Mouse (Mus musculus) layer of hippocampus, postnatal 10 days (tissue): ENCODE results near the gene Smok2a. TPM values are rescaled to one million over a fixed set of nuclear protein-coding genes. Genes with fewer than 3 reads are reported as not detected.
"Not testable (repeated sequence)": the region's sequence is repeated elsewhere in the genome, so short reads cannot be mapped to it uniquely, and the experiment has no call there.

Experiments
- DNase-seq, 2 experiments: peaks; one replicate each; pipeline ENCODE4 v3.0.0; 2021; ENCODE audit warnings: low spot score in 2 of 2
- total RNA-seq, 2 experiments: library from RNA; stranded (reverse); gene quantifications; 2 replicates each; pipeline ENCODE4 v1.2.3; 2021

The Smok2a gene
- total RNA-seq, 2 experiments from 2014 or later, result not detected

- DNase-seq, result no peak
Observed at GRCm38 (mm10) chr17:13214169-13214568, 6.8 kb upstream of the Smok2a start.

- no peak for DNase-seq
Observed at GRCm38 (mm10) chr17:13215595-13215994, 5.4 kb upstream of the Smok2a start.

GRCm38 (mm10) chr17:13221921-13222320 is 933 bp downstream of the Smok2a start:
- DNase-seq, result not testable (repeated sequence)

DNA sequence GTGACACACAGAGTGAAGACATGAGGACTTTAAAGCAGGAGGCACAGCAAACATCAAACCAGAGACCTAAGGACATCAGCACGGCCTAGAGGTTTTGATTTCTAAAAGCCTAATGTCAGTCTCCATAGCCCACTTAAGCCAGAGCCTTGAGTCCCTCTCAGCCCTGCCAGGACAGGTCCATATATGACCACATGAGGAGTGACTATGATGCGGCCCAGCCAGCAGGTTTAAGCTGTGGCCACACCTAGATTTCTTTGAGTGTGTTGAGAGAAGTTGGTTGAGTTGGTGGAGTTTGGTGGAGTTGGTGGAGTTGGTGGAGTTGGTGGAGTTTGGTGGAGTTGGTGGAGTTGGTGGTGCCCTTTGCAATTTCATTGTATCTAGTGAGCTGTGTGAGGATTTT is 9.0 kb downstream of the Smok2a start, which contains the start of gene Smok2b:
TSS of gene Smok2b (plus strand) at position 301 of the 400 bp plus-strand sequence.
- DNase-seq, result not testable (repeated sequence)

- not testable (repeated sequence) for DNase-seq
Observed at GRCm38 (mm10) chr17:13239461-13239860, 18.5 kb downstream of the Smok2a start.

- DNase-seq, result not testable (repeated sequence)
Observed at GRCm38 (mm10) chr17:13240807-13241727, 20.1 kb downstream of the Smok2a start.

GRCm38 (mm10) chr17:13254786-13255185 is 33.8 kb downstream of the Smok2a start:
- DNase-seq, result not testable (repeated sequence)

Other genes starting within 250 kb of the Smok2a start
- gene Wtap, start 227.0 kb upstream of the Smok2a start, total RNA-seq, result 10 to 100 TPM; 64.5 to 66.4 TPM
- gene Sod2, start 214.3 kb upstream of the Smok2a start, total RNA-seq, result 100 to 1,000 TPM; 211 to 236 TPM
- under 1 TPM; 0.41 to 0.65 TPM for gene Gpr31b, start 168.9 kb upstream of the Smok2a start, total RNA-seq
- under 1 TPM; 0.34 to 0.47 TPM for gene Tcp10b, start 160.1 kb upstream of the Smok2a start, total RNA-seq
- not detected for gene Unc93a, start 89.4 kb upstream of the Smok2a start, total RNA-seq
- gene Smok2b, start 9.1 kb downstream of the Smok2a start, total RNA-seq, result not detected
- gene Tcp10c, start 133.4 kb downstream of the Smok2a start, total RNA-seq, result under 1 TPM in 1 of 2 experiments, not detected in 1; 0.20 TPM